Mouse (Mus musculus) forebrain, postnatal 0 days (tissue): Measurements from ENCODE around the gene Cmip. TPM values are rescaled to one million over a fixed set of nuclear protein-coding genes. Genes with fewer than 3 reads are reported as not detected.
A peak's percentile ranks its signal among the peaks of the same experiment; 100 is the strongest.

Source experiments
- ATAC-seq: fragments of 200-750 bp; cut with Nextera tagmentation; 2 replicates; pipeline ENCODE4 v1.8.0; 2017; ENCODE audit warnings: mild to moderate bottlenecking, moderate library complexity
- DNase-seq: peaks from one replicate; pipeline ENCODE4 v3.0.0-alpha.2; 2015
- H3K27ac ChIP-seq: fragments of 300-500 bp; sonication (generic); 2 replicates; pipeline ENCODE4 v1.5.1; 2014; ENCODE audit warnings: low read depth, mild to moderate bottlenecking, antibody characterized with exemption, low read length, moderate library complexity, mixed read lengths
- H3K27me3 ChIP-seq: fragments of 300-500 bp; sonication (generic); 2 replicates; pipeline ENCODE4 v1.6.1; 2014; ENCODE audit warnings: mild to moderate bottlenecking, low read length, mixed read lengths; ENCODE audit not compliant: insufficient read depth
- H3K36me3 ChIP-seq: fragments of 300-500 bp; sonication (generic); 2 replicates; pipeline ENCODE4 v1.6.1; 2014; ENCODE audit warnings: mild to moderate bottlenecking, moderate library complexity; ENCODE audit not compliant: insufficient read depth
- H3K4me1 ChIP-seq: fragments of 300-500 bp; sonication (generic); 2 replicates; pipeline ENCODE4 v1.6.1; 2014; ENCODE audit warnings: antibody characterized with exemption; ENCODE audit not compliant: insufficient read depth
- H3K4me2 ChIP-seq: fragments of 300-500 bp; sonication (generic); 2 replicates; pipeline ENCODE4 v1.6.1; 2014; ENCODE audit warnings: low read depth, mild to moderate bottlenecking, moderate library complexity
- H3K4me3 ChIP-seq: fragments of 300-500 bp; sonication (generic); 2 replicates; pipeline ENCODE4 v1.5.1; 2014; ENCODE audit warnings: low read depth, low read length, mixed read lengths
- H3K9ac ChIP-seq: fragments of 300-500 bp; sonication (generic); 2 replicates; pipeline ENCODE4 v1.6.1; 2014; ENCODE audit warnings: mild to moderate bottlenecking
- H3K9me3 ChIP-seq: fragments of 300-500 bp; sonication (generic); 2 replicates; pipeline ENCODE4 v1.6.1; 2016; ENCODE audit warnings: low read length
- CTCF ChIP-seq: sonication (generic); IDR thresholded peaks from 2 replicates; pipeline ENCODE4 v1.5.1; 2016; ENCODE audit warnings: antibody characterized with exemption, control low read depth, low read depth
- WGBS: fragments of 180-500 bp; shearing (Covaris S2); extraction: QIAGEN DNeasy Blood & Tissue Kit; methylation state at CpG from one replicate; pipeline ENCODE4 v1.1.7; 2014; 5-methylcytosine and 5-hydroxymethylcytosine counted together
- polyA plus RNA-seq: library from polyadenylated mRNA; unstranded; fragments of >200 nt; fragmentation: Nextera tagmentation; extraction: Ambion mirVana; gene quantifications from 2 replicates; pipeline ENCODE4 v1.2.1, GENCODE M21; 2015
- total RNA-seq: library from RNA; depleted of rRNA; stranded (reverse); fragments of >200 nt; gene quantifications from 2 replicates; pipeline ENCODE4 v1.2.3, GENCODE M21; 2014

The Cmip gene
- total and polyA plus RNA-seq, 2 experiments from 2014 or later = 192 to 204 TPM

DNA sequence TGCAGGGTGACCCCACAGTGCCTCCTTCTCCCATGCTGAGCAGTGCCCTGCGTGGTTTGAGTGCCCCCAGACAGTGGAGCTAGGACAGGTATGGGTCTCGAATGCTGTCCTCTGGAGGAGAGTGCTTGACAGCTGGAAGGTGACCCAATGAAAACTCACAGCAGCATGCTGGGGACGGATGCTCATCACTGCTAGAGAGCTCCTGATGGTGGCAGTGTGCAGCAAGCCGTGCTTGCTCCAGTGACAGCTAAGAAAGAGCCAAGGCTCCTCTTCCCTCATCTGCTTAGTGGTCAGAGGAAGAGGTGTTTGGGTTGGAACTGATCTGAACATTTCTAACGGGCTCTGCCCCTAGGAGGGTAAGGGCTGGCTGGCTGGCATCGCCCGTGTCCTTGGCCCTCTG is 109.6 kb downstream of the Cmip start:
- no peak overlapping the region for H3K9ac ChIP-seq
- no peaks in the 10 kb centered on the region for H3K27me3 ChIP-seq
- TF ChIP-seq CTCF = peak; percentile 75
- H3K4me2 ChIP-seq = no peak overlapping the region
- 58% methylated on average over 7 of the region's 7 CpGs for WGBS
- 0 out of 2 replicates have a peak, but pooled peaks cover 7% of the 10 kb centered on the region for H3K4me1 ChIP-seq
- ATAC-seq = 0 out of 2 replicates have a peak, but pooled peaks have one; percentile 32
- DNase-seq = peak; percentile 41
- H3K27ac ChIP-seq = 0 out of 2 replicates have a peak overlapping the region, but pooled peaks have one; percentile 9
- no peaks in the 10 kb centered on the region for H3K9me3 ChIP-seq
- H3K4me3 ChIP-seq = no peak overlapping the region
- H3K36me3 ChIP-seq = no peaks in the 10 kb centered on the region

DNA sequence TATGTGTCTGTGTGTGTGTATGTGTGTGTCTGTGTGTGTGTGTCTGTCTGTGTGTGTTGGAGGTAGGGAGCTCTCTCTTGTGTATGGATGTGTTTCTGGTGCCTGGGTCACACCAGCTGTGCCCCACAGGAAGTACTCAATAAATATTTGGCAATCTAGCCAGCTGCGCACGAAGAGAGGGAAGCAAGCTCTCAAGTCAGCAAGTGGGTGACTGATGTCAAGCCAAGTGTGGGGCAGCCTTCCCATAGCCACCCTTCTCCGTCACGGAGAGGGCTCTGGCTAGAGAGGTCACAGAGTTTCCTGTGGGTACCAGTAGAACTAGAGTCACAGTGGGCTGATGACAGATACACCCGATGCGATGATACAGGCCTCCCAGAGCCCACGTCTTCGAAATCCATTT is 110.6 kb downstream of the Cmip start:
- H3K27ac ChIP-seq = no peak overlapping the region
- 87% methylated on average over 8 of the region's 8 CpGs for WGBS
- H3K9me3 ChIP-seq = no peaks in the 10 kb centered on the region
- H3K9ac ChIP-seq = no peak overlapping the region
- no peaks in the 10 kb centered on the region for H3K27me3 ChIP-seq
- no peaks in the 10 kb centered on the region for H3K36me3 ChIP-seq
- DNase-seq (no peak), ATAC-seq (no peak)
- peaks cover 15% of the 10 kb centered on the region for H3K4me1 ChIP-seq
- H3K4me3 ChIP-seq = no peak overlapping the region
- no peak overlapping the region for H3K4me2 ChIP-seq
- TF ChIP-seq CTCF = no peak

DNA sequence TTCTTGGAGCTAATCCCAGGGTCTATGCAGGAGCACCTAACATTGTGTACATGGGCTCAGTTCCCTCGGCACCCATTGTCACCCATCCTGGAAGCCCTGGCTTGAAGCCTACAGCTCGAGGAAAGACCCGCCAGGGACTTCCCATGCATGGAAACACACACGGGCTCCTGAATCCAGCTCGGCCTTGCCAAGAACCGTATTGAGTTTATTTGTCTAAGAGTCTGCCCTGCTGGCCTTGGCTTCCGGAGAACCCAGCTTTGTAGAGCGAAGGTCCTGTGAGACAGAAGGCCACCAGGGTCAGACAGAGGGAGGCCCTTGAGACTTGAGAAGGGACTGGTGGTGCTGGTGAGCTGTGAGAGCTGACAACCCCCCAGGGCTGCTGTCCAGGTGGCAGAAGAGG is 111.9 kb downstream of the Cmip start:
- ATAC-seq (no peak), DNase-seq (no peak)
- H3K4me3 ChIP-seq = no peak overlapping the region
- H3K36me3 ChIP-seq = no peaks in the 10 kb centered on the region
- no peaks in the 10 kb centered on the region for H3K9me3 ChIP-seq
- no peak overlapping the region for H3K9ac ChIP-seq
- H3K27me3 ChIP-seq = no peaks in the 10 kb centered on the region
- WGBS = 43% methylated on average over 8 of the region's 8 CpGs
- no peak overlapping the region for H3K27ac ChIP-seq
- peaks cover 20% of the 10 kb centered on the region for H3K4me1 ChIP-seq
- TF ChIP-seq CTCF = no peak
- H3K4me2 ChIP-seq = no peak overlapping the region

DNA sequence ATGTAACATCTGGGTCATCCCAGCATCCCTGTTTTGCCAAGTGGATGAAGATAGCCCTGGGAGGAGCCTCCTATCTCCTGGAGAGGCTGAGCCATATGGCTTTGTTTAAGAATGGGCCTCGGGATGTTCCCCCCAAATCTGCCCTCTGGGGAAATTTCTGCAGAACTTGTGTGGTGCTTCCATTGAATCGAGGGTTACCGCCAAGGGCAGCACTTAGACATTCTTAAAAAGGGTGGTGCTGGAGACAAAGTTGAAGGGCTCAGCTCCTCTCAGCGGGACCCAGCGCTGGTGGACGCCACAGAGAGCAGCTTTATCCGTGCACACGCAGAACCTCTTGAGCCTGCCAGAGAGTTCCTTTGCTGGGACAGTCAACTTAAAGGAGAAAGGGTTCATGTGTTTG is 113.1 kb downstream of the Cmip start:
- no peaks in the 10 kb centered on the region for H3K36me3 ChIP-seq
- ATAC-seq = no peak
- H3K9ac ChIP-seq = no peak overlapping the region
- DNase-seq = no peak
- H3K4me2 ChIP-seq = no peak overlapping the region
- no peaks in the 10 kb centered on the region for H3K9me3 ChIP-seq
- H3K27me3 ChIP-seq = no peaks in the 10 kb centered on the region
- H3K4me1 ChIP-seq = peaks cover 20% of the 10 kb centered on the region
- no peak overlapping the region for H3K4me3 ChIP-seq
- no peak overlapping the region for H3K27ac ChIP-seq
- 75% methylated on average over 8 of the region's 8 CpGs for WGBS
- no peak for TF ChIP-seq CTCF

DNA sequence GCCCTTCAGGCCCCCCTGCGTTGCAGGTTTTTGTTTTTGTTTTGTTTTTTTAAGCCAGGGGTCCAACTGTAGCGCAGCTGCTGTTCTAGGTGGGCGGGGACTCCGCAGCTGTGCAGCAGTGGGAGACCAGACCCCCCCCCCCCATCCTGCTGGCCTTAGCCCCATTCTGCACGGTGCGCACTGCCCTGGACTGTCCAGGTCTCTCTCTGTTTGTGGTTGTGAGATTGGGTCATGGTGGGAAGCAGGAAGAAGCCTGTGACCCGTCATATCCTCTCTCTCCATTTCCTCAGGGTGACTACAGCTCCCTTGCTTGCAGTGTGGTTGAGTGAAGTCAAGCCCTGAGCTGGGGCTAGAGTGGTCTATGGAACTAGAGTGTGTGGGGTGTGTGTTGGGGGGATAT is 114.3 kb downstream of the Cmip start:
- WGBS = 81% methylated on average over 7 of the region's 7 CpGs

DNA sequence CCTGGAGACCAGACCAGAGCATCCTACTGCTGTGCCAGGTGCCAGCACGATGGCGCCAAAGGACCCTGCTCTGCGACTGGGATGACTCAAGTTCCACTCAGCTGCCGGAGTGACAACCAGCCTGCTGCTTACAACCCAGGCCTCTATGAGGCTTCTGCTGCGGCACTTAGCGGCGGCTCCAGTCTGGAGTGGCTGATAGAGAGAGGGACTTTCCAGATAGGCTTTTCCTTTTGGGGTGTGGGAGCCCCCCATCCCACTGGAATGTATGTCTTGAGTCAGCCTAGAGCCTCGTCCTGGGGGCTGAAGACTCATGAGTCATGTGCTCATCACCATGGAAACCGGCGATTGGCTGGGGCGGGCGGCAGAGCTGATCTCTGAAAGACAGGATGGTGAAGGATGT is 115.2 kb downstream of the Cmip start:
- Histone ChIP-seq H3K9ac (no peak overlapping the region), H3K36me3 (no peaks in the 10 kb centered on the region), H3K9me3 (no peaks in the 10 kb centered on the region), H3K4me3 (no peak overlapping the region), H3K4me2 (no peak overlapping the region), H3K27me3 (no peaks in the 10 kb centered on the region), H3K27ac (peak overlapping the region; percentile 24), H3K4me1 (peaks cover 20% of the 10 kb centered on the region)
- 45% methylated on average over 12 of the region's 12 CpGs for WGBS
- peak; percentile 25; the same call in 1 of the 2 replicates for TF ChIP-seq CTCF
- peak; percentile 62 for DNase-seq
- peak; percentile 72 for ATAC-seq

More for the DNA sequence above, 114.3 kb downstream of the Cmip start:
- ATAC-seq (no peak), DNase-seq (no peak)
- H3K4me2 ChIP-seq = no peak overlapping the region
- no peak overlapping the region for H3K4me3 ChIP-seq
- no peaks in the 10 kb centered on the region for H3K9me3 ChIP-seq
- H3K27ac ChIP-seq = no peak overlapping the region
- no peaks in the 10 kb centered on the region for H3K27me3 ChIP-seq
- peaks cover 20% of the 10 kb centered on the region for H3K4me1 ChIP-seq
- no peaks in the 10 kb centered on the region for H3K36me3 ChIP-seq
- no peak overlapping the region for H3K9ac ChIP-seq
- no peak for TF ChIP-seq CTCF

DNA sequence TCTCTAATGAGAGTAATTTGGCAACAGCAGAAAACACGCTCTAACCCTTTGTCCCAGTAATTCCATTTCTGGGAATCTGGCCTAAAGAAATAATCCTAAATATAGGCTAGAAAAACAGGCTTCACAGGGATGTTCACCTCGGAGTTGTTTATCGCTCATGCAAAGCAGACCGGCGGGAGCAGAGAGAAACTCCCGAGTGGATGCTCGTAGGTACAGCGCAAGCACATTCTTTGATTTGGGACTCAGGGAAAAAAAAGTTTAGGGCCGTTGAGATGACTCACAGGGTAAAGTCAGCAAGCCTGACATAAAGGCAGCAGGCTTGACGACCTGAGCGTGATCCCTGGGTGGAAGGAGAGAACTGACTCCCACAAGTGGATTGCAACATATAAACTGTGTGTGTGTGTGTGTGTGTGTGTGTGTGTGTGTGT is 116.2 kb downstream of the Cmip start:
- DNase-seq (no peak), ATAC-seq (no peak)
- WGBS = 42% methylated on average over 11 of the region's 11 CpGs
- Histone ChIP-seq H3K4me3 (no peak overlapping the region), H3K27ac (no peak overlapping the region; the same call in 1 of the 2 replicates), H3K36me3 (no peaks in the 10 kb centered on the region), H3K9me3 (no peaks in the 10 kb centered on the region), H3K4me2 (no peak overlapping the region), H3K4me1 (peaks cover 20% of the 10 kb centered on the region), H3K27me3 (no peaks in the 10 kb centered on the region), H3K9ac (no peak overlapping the region)
- no peak for TF ChIP-seq CTCF

DNA sequence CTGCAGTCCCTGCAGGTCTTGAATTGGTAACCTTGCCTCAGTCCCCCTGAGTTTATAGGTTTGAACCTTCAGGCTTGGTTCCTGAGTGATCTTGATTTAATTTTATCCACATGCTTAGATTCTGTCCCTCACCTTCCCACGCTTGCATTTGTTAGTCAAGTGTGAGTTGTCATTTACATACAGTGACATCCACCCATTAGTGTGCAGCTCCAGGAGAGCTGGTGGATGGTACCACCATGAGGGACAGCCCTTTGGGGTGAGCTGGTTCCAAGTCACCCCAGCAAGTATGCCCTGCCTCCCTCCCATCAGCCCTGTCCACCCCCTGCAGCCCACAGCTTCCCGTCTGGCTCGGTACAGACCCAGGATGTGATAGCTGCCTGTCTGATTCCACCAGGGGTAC is 117.2 kb downstream of the Cmip start:
- Histone ChIP-seq H3K4me3 (no peak overlapping the region), H3K4me1 (peaks cover 13% of the 10 kb centered on the region), H3K4me2 (no peak overlapping the region), H3K9ac (no peak overlapping the region), H3K27me3 (no peaks in the 10 kb centered on the region), H3K36me3 (no peaks in the 10 kb centered on the region), H3K9me3 (no peaks in the 10 kb centered on the region), H3K27ac (no peak overlapping the region)
- ATAC-seq = no peak
- no peak for TF ChIP-seq CTCF
- no peak for DNase-seq
- 76% methylated on average over 3 of the region's 3 CpGs for WGBS
